Mouse (Mus musculus): ENCODE results near the gene Upp2. TPM values are rescaled to one million over a fixed set of nuclear protein-coding genes. Genes with fewer than 3 reads are reported as not detected.

Gene Upp2
- polyA plus RNA-seq (2015; fragmentation: Nextera tagmentation; extraction: Ambion mirVana) = 3.8 and 4.3 TPM in 2 replicates

DNA sequence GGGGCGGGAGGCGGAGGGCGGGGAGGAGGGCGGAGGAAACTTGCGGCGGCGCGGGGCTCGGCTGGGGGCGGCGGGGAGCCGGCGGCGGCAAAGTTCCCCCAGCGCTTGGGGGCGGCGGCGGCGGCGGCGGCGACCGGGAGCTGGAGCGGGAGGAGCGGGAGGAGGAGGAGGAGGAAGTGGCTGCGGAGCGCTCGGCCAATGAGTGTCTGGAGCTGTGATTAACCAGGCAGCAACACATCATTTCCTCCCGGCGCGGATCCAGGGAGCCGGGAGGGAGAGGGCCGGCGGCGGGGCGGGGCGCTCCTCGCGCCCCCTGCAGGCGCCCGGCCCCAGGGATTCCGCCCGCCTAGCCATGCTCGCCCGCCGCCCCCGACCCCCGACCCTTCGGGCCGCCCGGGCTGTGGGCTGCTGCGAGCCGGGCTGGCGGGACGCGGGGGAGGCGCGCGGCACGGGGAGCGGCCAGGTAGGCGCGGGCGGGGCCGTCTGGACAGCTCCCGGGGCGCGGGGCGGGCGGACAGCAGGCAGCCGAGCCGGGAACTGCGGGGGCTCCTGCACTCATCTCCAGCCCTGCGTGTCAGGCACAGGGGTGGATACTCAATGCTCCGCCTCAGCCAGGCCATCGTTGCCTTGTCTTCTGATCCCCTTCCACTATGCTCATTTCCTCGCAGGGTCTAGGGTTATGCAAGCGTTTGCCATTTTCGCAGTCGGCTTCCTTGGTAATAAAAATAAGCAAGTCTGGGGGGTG is at the start of gene Upp2, which contains the start of gene Acvr1:
TSS of gene Upp2 (plus strand) at position 233 of the 745 bp plus-strand sequence.
TSS of gene Acvr1 (minus strand) at position 92 of the 745 bp plus-strand sequence.

Other genes starting within 250 kb of the Upp2 start
- gene Acvr1c, start 209.4 kb upstream of the Upp2 start, polyA plus RNA-seq (2015; fragmentation: Nextera tagmentation; extraction: Ambion mirVana) = 1.9 and 14.1 TPM in 2 replicates
- not detected in 2 replicates for gene Gm17409, start 97.2 kb upstream of the Upp2 start, polyA plus RNA-seq (2015; fragmentation: Nextera tagmentation; extraction: Ambion mirVana)
- 4.6 and 6.3 TPM in 2 replicates for gene Acvr1, start 141 bp upstream of the Upp2 start, polyA plus RNA-seq (2015; fragmentation: Nextera tagmentation; extraction: Ambion mirVana)

Measured in skeletal muscle tissue, postnatal 0 days (tissue).